Mouse (Mus musculus) spleen, adult 10 weeks (tissue): ENCODE measurements around the gene Samd14. TPM values are rescaled to one million over a fixed set of nuclear protein-coding genes. Genes with fewer than 3 reads are reported as not detected.

Experiments used
- polyA plus RNA-seq: library from polyadenylated mRNA; stranded (reverse); fragments of 350-450 nt; fragmentation: Illumina TruSeq; extraction: RNeasy Lipid Tissue Mini Kit (QIAGEN cat#74804); gene quantifications from one replicate; pipeline ENCODE4 v1.2.3, GENCODE M21; 2015; ENCODE audit warnings: low replicate concordance; ENCODE audit not compliant: insufficient read depth

Gene Samd14
- 2.4 TPM for polyA plus RNA-seq

DNA sequence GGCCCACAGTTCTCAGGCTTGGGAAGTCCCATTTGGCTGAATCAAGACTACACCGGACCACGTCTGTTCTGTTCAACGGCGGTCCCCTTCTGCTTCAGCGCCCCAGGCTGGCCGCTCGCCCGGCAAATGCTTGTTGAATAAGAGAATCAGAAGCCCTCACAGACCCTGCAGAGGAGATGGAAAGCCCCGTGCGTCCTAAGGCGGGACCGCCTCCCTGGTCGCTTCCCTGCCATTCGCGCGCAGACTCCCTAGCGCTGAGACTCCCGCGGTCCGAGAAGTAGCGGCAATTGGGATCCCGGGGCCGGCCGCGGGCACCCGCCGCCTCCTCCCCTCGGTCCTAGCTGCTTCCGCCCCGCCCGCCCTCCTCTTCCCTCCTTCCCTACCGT lies at the start of gene Samd14:
Samd14 (plus strand) TSS at position 251 of the 386 bp plus-strand sequence.

DNA sequence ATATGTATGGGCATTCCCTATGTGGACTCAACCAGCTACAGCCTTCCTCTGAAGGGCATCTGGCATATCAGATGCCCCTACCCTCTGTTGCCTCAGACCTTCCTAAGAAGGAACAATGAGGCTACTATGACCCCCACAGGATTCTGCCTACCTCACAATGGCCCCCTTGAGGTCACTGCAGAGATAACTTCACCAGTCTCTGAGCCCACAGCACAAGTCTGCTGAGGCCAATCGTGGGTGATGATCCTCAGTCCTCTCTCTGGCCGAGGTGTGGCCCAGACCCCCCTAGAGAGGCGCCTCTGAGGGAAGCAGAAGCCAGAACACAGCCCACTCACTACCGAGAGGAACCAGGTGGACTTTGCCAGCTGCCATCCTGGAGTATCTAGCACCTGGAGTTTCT lies 42.3 kb upstream of the Samd14 start, which contains the start of gene Hils1:
Hils1 (plus strand) TSS at position 175 of the 400 bp plus-strand sequence.

DNA sequence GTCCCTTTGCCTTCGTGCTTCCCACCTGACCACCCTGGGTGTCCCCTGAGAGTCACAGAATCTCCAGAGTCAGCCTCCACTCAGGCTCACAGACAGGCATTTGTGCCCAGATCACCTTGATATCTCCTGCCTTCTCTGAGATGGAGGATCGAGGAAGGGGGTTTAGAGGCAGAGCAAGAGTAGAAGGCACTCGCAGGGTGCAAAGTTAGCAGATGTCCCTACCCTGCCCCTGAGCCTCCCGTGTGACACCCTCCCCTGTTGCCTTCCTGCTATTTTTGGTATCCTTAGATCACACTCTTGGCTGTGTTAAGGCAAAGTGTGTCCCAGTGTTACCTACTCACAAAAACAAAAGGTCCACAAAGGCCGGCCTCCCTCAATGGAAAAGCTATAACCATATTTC lies 33.5 kb upstream of the Samd14 start, which contains the start of gene Sgca:
Sgca (minus strand) TSS at position 129 of the 400 bp plus-strand sequence.

DNA sequence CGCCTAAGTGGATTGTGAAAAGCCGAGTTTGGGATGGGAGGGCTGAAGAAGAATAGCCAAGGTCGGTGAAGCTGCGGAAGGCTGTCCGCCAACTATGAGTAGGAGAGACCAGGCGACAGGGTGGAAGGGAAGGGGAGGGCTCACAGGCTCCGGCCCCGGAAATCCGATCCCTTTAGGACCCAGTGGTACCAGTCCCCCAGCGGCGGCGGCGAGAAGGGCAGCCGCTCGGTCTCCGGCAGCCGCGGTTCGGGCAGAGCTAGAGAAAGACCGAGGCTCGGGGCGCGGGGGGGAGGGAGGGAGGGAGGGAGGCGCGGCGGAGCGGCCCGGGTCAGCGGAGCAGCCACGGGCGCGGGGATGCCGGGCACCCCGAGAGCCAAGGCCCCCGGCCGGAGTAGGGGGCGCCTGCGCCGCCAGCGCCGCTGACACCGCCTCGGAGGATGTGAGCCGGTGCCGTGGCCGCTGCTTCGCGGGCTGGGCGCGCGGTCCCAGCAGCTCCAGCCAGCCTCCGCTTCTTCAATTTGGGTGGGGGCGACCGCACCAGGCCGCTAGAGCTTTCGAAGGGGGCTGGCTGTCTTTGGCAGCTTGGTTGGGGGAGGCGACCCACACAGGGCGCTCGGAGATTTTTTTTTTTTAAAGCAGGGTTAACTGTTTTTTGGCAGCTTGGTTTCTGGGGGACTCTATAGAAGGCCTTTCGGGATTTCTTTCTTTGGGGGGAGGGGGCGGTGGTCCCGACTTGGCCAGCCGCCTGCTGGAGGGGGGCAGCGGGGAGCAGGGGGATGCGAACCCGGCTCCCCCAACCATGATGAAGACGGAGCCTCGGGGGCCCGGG lies 18.7 kb upstream of the Samd14 start, which contains the start of gene Ppp1r9b:
Ppp1r9b (plus strand) TSS at position 287 of the 829 bp plus-strand sequence.

DNA sequence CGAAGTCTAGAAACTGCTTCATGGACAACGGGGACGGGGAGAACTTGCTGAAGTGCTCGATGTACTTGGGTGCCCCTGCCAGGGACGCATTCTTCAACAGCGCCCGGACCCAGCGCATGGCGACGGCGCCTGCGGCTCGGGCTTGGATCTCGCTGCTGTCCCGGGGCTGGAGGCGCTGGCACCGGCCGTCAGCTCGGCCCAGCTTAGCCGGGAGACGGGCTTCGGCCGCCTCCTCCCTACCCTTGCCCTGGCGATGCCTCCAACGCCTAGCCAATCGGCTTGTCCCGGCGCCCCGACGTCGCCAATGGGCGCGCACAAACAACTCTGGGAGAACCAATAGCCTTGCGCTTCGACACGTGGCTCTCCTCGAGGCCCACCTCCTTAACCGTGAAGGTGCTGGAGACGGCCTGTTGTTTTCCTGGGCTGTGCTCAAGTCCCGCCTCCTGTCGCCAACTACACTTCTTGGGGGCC lies 31.5 kb downstream of the Samd14 start, which contains the start of gene Pdk2:
Pdk2 (minus strand) TSS at position 216 of the 471 bp plus-strand sequence.

Other genes with a start within 250 kb of the Samd14 start
- not detected for gene Tmem92, start 227.2 kb upstream of the Samd14 start, polyA plus RNA-seq
- 7.1 TPM for gene Col1a1, start 73.7 kb upstream of the Samd14 start, polyA plus RNA-seq
- not detected for gene Hils1, start 42.3 kb upstream of the Samd14 start, polyA plus RNA-seq
- not detected for gene Sgca, start 33.6 kb upstream of the Samd14 start, polyA plus RNA-seq
- 41.2 TPM for gene Ppp1r9b, start 18.8 kb upstream of the Samd14 start, polyA plus RNA-seq
- gene Pdk2, start 31.5 kb downstream of the Samd14 start, polyA plus RNA-seq, result 6.5 TPM
- 2.8 TPM for gene Itga3, start 66.9 kb downstream of the Samd14 start, polyA plus RNA-seq
- gene Dlx3, start 110.2 kb downstream of the Samd14 start, polyA plus RNA-seq, result not detected
- not detected for gene Dlx4, start 136.4 kb downstream of the Samd14 start, polyA plus RNA-seq